Mouse (Mus musculus) retina, postnatal 7 days (tissue): ENCODE data around the gene Unk.
A peak's percentile ranks its signal among the peaks of the same experiment; 100 is the strongest.

Experiments
- DNase-seq: peaks from one replicate; pipeline ENCODE4 v3.0.0-alpha.2; 2012; ENCODE audit warnings: low read depth, low spot score

Gene Unk

GRCm38 (mm10) chr11:116061641-116062415 is 31.7 kb downstream of the Unk start:
- DNase-seq, result no peak

- no peak for DNase-seq
Measured at GRCm38 (mm10) chr11:116062521-116062920, 32.4 kb downstream of the Unk start.

GRCm38 (mm10) chr11:116063562-116063961 is 33.4 kb downstream of the Unk start:
- no peak for DNase-seq

GRCm38 (mm10) chr11:116064187-116064867 is 34.2 kb downstream of the Unk start:
- DNase-seq, result no peak

DNA sequence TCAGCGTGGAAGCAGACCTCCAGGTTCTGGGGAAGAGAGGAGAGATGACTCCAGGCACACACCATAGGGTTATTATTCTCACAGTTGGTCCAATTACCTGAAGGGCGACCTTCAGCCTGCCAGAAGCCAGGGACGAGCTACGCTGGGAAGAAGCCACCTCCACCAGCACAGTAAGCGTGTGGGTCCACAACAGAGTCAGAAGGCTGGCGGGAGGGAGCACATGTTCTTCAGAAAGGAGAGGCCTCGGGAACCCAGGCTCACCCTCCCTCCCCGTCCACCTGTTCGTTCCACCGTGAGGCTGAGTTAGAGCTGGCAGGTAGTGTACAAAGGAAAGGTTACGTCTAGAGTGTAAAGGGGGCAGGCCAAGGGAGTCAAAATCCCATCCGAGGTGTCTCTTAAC is 35.2 kb downstream of the Unk start:
- no peak for DNase-seq

GRCm38 (mm10) chr11:116071510-116071909 is 41.4 kb downstream of the Unk start:
- DNase-seq, result no peak

GRCm38 (mm10) chr11:116072608-116073007 is 42.5 kb downstream of the Unk start:
- no peak for DNase-seq

- DNase-seq, result no peak
Measured at GRCm38 (mm10) chr11:116074436-116074991, 44.4 kb downstream of the Unk start.

DNA sequence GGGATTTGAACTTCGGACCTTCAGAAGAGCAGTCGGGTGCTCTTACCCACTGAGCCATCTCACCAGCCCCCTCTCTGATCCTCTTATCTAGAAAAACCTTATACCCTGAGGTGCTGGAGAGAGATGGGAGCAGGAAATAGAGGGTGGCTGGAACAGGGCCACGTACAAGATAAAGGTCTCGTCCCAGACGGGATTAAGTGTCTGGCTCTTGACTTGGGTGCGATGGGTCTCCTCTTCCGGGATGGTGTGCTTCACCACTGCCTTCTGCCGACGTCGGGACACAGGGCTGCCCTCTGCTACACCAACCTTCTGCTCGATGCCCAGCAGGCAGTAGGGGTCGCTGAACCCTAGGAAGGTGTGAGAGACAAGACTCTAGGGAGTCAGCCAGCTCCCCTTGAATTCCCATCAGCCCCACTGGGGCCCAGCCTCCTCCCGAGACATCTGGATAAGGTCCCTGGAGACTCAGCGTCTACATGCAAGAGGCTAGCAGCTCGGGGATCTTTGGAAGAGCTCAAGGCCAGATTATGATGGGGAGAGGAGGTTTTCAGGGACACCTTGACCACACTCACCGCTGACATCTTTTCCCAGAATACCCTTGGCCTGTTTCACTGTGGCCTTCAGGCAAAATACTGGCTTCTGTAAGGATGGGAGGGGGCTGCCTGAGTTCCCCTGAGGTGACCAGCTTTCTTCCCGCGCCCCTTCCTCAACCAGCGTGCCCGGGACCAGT is 45.6 kb downstream of the Unk start:
- no peak for DNase-seq

GRCm38 (mm10) chr11:116076266-116076540 is 46.1 kb downstream of the Unk start:
- DNase-seq, result no peak

DNA sequence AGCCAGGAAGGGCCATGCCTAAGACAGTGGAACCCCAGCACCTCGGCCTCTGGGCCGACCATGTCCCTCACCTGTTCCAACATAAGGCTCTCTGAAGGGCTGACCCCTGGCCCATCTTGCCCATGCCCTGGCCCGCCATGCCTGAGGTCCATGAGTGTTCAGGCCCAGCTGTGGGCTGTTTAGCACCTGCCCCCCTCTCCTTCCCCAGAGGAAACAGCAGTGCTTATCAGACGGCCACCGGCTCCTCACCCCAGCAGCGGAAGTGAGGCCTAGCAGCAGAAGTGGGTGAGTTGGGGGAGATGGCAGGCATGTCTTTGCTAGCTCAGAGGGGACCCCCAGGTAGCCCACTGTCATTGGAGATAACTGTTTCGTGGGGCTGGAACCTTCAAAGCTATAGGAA is 46.7 kb downstream of the Unk start:
- DNase-seq, result no peak

DNA sequence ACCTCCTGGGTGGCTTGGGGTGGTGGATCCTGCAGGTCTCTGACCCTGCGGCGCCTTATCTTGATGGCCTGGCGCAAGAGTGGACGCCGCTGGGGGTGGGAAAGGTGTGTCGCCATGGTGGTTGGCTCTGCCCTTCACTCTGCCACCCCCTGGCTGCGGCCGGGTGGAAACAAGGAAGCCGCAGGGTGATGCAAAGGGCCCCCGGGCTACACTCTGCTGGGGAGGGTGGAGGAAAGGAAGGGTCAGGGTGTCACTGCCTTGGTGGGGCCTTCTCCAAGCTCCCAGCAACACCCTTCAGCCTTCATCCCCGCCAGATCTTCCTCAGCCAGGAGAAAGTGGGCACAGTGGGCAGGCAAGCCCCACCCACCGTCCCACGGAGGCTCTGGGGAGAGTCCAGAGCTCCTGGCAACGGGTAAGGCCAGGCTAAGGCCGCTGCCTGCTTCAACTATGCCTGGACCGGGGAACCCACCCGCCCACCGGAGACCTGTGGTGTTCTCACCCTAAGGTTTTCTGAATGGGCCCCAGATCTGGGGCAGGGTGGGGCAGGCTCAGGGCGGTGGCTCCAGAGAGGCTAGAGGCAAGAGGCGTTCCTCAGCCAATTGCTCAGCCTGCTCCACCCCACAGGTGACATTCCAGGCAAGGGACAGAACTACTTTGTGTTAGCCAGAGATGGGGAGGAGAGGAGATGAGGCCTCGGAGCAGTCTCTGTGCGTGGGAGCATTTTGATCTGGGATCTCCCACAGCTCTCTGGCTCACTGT is 47.5 kb downstream of the Unk start, which contains the start of gene Unc13d:
TSS of gene Unc13d (minus strand) at position 516 of the 759 bp plus-strand sequence.
- no peak for DNase-seq

GRCm38 (mm10) chr11:116078221-116078620 is 48.1 kb downstream of the Unk start:
- DNase-seq, result no peak

DNA sequence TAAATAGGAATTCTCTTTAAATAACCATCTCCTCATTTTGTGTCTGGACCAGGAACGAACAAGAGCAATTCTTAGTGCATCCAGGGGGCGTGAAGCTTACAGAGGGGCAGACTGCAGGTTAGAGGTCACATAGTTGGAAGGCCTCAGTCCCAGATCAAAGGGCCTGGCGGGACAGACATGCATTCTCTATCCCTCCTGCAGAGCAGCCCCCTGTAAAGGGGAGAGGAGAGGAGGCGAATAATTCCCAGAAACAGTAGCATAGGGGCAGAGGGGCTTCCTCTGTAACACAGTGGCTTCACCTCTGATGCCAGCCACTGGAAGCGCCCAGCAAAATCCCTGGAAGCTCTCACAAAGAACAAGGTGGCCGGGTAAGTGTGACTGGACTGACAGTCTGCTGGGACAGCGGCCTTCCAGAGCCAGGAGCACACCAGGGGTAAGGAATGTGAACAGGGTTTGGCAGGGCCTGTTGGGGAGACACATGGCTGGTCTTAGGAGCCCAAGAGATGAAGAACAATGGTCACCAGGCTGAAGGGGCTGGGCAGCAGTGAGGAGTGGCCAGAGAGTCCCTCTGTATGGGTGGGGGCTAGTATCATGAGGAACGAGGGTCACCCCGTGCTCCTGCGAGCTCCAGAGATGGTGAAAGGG is 48.7 kb downstream of the Unk start:
- no peak for DNase-seq

DNA sequence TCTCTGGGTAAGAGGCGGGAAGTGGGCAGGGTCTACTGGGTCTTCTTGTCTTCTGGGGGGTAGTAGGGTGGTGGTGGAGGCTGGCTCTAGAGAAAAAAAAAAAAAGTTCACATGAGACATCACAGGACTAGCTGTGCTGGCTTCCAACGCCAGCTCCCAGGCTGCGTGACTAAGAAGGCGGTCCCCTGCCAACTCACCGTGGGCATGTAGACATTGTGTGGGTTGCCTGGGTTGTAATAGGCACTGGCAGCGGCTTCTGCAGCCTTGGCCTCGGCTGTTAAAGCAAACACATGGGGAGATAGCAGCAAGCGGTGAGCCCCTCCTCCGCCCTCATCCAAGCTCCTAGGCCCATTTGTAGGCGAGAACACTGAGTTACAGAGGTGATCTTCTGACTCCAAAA is 49.4 kb downstream of the Unk start:
- no peak for DNase-seq

DNA sequence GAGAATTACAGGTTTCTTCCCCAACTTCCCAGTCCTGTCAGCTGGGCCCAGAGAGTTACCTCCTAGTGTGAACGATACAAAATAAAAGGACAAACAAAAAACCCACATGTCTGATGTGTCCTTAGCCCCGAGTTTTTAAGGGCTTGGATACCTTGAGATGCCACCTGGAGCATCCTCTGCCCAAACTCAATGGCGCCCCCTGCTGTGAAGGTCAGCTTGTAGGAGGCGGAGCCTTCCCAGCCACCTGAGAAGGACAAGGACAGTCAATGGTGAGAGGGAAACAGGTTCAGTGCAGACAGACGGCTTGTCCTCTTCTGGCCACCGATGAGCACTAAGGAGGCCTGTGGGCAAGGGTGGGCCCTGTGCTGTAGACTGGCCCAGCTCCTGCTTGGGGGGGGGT is 51.0 kb downstream of the Unk start:
- DNase-seq, result no peak

GRCm38 (mm10) chr11:116083096-116083672 is 53.1 kb downstream of the Unk start:
- no peak for DNase-seq

- no peak for DNase-seq
Measured at GRCm38 (mm10) chr11:116084166-116084565, 54.0 kb downstream of the Unk start.

DNA sequence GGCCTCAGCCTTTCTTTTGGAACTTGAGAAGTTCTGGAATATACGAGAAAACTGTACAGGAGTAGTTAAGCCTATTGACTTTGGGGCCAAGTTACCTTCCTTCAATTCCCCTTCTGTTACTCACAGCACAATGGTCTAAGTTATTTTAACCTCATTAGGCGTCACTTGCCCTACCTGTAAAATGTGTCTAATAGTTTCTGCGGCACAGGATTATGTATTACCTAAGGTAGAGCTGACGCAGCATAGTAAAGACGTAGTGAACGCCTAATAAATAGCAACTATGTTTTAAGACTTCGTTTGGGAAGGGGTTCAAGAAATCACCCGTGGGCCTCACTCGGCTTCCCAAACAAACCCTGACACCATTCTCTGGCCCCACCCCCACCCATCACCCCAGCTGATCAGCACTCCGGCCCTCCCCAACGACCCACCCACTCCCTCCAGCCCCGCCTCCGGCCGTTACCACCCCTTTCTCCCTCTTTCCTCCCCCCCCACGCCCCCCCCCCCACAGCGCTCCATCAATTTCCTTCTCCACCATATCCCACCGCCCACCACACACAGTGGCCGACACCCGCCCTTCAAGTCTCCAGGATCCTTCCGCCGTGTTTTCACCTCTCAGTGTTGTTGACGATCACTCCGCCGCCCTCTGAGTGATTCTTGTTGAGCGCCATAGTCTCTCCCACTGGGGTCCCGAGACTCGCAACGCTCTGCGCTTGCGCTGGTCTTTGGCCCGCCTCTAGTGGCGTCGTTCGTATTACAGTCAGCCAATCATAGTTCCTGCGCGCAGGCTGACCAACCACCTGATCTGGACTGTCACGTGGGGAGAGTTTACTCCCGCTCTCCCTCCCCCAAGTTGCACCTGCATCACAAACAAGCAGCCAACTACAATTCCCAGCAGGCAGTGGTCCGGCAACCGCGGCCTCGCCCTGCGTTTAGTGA is 56.4 kb downstream of the Unk start, which contains the start of gene Wbp2:
TSS of gene Wbp2 (minus strand) at position 738 of the 936 bp plus-strand sequence.
- DNase-seq, result peak; percentile 99
